Mouse (Mus musculus) heart, adult 9 months (tissue): ENCODE measurements around the gene Nsd1.
"Not testable (repeated sequence)": the region's sequence is repeated elsewhere in the genome, so short reads cannot be mapped to it uniquely, and the experiment has no call there.

Experiments used
- DNase-seq, 2 experiments: peaks; one replicate each; pipeline ENCODE4 v3.0.0; 2022; ENCODE audit warnings: low spot score in 2 of 2

Gene Nsd1

DNA sequence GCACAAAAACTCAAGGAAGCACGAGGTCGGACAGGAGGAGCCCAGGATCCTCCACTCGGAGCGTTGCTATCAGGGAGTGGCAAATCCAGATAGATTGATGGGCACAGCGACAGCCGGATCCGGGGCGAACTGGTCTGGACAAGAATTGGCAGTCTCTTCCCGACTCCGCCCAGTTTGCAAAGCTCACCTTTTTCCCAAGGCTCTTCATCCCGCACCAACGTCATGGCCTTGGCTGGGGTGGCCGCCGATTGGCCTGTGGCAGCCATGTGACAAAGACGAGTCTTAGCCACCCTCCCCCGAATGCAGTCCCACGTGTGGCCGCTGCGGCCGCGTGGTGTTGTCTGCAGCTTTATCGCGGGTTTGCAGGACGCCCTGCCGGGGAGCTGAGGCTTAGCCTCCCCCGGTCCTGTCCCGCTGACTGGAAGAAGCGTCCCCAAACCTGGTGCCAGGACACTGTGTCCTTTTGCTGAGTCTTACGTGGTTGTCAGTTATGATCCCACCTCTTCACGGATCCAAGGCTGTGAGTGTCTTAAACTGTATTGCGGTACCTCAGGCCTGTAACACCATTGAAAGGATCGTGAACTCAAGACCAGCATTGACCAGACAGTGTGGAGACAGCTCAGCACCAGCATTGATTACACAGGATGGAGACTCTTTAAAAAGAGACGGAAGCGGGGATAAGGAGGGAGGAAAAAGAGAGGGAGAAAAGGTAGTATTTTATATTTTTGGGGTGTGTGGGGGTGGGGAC lies 19.3 kb upstream of the Nsd1 start:
- peak; percentile 96 for DNase-seq

DNA sequence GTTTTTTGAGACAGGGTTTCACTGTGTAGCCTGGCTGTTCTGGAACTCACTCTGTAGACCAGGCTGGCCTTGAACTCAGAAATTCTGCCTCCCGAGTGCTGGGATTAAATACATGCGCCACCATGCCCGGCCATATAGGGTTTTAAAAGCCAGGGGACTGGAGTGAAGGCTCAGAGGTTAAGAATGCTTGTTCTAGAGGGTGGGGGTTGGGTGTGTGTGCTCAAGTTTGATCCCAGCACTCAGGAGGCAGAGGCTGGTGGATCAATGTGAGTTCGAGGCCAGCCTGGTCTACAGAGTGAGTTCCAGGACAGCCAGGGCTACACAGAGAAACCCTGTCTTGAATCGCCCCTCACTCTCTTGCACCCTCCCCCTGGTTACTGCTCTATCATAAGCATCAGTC lies 18.0 kb upstream of the Nsd1 start:
- no peak for DNase-seq

- not testable (repeated sequence) for DNase-seq
Observed at GRCm38 (mm10) chr13:55202758-55203157, 6.8 kb upstream of the Nsd1 start.

GRCm38 (mm10) chr13:55203740-55204139 lies 5.8 kb upstream of the Nsd1 start:
- DNase-seq = no peak

DNA sequence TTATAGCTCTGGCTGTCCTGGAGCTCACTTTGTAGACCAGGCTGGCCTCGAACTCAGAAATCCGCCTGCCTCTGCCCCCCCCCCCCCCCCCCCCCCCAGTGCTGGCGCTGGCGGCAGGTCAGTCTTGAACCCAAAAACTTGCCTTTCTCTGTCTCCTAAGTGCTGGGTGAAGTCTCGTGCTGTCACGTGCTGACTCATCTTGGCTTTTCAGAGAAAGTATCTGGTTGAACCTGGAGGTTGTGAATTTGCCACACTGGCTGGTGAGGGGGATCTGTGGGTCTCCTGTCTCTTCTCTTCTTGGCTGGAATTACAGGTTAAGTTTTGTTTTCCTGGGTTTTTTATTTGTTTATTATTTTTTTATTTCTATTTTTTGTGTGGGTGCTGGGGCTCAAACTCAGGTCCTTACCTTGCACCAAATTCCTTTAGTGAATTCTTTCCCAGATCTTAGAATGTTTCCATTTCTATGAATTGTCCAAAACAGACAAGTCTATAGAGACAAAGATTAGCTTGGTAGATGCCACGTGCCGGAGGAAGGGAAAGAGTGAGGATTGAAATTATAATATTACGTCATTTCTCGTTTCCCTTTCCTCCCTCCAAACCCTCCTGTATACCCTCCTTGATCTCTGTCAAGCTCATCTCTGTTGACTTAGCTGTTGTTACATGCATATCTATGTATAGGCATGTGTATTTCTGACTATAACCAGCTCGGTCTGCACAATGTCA lies 4.8 kb upstream of the Nsd1 start:
- DNase-seq = no peak

GRCm38 (mm10) chr13:55205448-55206205 lies 4.0 kb upstream of the Nsd1 start:
- no peak for DNase-seq

GRCm38 (mm10) chr13:55208837-55209648 lies 539 bp upstream of the Nsd1 start:
- DNase-seq = peak; percentile 8 to 19

- DNase-seq = peak; percentile 34 to 85
Observed at GRCm38 (mm10) chr13:55210193-55210970, 800 bp downstream of the Nsd1 start.

GRCm38 (mm10) chr13:55210971-55211220 lies 1.3 kb downstream of the Nsd1 start:
- DNase-seq = no peak

DNA sequence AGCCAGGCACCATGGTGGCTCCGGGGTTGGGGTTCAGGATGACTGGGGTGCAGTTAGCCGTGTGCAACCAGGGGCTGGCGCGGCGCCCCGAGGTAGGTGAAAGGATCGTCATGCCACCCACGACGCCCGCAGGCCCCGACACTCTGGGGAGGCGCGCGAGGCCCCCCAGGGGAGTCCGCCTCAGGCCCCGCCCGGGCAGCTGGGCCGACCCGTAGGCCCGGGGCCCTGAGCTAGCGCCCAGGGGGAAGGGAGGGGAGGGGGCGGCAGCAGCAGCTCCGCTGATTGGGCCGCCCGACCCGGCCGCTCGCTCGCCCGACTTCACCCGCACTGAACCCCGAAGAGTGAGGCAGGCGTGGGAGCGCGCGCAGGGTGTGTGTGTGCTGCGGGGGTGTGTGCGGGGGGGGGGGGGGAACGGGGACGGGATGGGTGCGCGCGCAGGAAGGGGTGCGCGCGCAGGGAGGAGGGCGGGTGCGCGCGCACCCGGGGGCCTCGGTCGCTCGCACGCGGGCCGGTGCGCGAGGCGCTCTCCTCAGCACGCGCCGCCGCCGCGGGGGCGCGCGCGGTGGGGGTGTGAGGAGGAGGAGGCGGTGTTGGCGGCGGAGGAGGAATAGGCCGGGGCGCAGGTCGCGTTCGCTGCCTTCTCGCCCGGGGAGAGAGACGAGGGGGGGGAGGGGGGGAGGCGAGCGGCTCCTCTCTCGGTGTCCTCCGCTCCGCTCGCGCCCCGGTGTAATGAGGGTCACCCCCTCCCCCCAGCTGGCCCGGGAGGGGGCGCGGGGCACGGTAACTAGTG lies 1.8 kb downstream of the Nsd1 start:
- peak; percentile 87 to 89 for DNase-seq

GRCm38 (mm10) chr13:55212011-55212360 lies 2.4 kb downstream of the Nsd1 start:
- DNase-seq = peak; percentile 58 to 61

DNA sequence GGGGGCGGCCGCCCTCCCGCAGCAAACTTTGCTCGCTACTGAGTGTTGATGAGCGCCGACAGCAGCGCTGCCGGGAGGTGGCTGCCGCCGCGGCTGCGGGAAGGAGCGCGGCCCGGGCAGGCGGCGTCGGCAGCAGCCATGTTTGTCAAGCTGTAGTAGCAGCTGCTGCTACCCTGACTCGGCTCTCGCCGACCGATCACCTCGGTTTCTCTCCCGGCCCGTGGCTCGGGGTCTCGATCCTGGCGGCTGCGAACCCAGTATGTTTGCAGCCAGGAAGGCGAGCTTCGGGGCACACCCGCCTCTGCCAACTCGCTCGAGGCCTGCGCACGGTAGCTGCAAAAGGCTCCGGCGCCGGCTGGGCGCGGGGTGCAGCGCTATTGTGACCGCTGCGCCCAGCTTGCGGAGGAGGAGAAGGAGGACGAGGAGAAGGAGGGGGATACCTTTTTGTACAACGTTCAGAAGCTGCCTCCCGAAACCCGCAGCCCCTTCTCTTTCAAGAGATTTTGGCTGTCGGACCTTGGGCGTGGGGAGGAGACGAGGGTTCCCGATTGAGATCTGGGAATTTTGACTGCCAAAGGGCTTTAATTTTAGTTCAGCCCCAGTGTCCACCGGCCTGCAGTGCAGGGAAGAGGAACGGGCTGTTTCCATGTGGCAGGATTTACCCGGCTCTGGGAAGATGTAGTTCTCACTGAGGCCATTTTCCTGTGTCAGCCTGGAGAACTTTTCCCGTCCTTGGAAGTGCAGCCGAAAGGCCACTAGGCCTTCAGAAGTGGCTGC lies 3.0 kb downstream of the Nsd1 start:
- DNase-seq = peak; percentile 59 to 61

GRCm38 (mm10) chr13:55213138-55213806 lies 3.7 kb downstream of the Nsd1 start:
- no peak for DNase-seq

DNA sequence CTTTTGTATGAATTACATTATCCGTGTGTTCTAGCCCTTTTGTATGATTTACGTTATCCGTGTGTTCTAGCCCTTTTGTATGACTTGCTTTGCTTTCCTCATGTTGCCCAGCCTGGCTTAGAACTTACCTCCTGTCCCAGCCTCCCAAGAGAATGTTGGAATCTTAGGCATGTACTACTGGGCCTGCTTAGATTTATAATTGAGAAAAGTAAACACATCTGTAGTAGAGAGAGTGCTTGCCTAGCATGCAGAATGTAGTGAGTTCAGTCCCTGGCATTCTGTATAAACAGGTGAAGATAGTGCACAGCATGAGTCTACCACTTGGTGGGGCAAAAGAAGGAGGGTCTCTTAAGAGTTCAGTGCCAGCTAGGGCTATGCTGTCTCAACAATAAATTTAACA lies 14.8 kb downstream of the Nsd1 start:
- DNase-seq = no peak

GRCm38 (mm10) chr13:55230701-55231100 lies 21.1 kb downstream of the Nsd1 start:
- no peak for DNase-seq

GRCm38 (mm10) chr13:55243205-55243604 lies 33.6 kb downstream of the Nsd1 start:
- DNase-seq = no peak

DNA sequence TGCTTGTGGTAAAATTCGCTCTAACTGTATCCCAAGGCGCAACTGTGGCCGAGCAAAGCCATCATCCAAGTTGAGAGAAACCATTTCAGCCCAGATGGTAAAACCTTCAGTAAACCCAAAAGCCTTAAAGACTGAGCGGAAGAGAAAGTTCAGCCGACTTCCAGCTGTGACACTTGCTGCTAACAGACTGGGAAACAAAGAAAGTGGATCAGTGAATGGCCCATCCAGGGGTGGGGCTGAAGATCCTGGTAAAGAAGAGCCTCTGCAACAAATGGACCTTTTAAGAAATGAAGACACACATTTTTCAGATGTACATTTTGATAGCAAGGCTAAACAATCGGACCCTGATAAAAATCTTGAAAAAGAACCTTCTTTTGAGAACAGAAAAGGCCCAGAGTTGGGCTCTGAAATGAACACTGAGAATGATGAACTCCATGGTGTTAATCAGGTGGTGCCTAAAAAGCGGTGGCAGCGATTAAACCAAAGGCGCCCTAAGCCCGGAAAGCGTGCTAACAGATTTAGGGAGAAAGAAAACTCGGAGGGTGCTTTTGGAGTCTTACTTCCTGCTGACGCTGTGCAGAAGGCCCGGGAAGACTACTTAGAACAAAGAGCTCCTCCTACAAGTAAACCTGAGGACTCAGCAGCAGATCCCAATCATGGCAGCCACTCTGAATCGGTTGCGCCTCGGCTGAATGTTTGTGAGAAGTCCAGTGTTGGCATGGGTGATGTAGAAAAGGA lies 37.9 kb downstream of the Nsd1 start:
- DNase-seq = no peak

DNA sequence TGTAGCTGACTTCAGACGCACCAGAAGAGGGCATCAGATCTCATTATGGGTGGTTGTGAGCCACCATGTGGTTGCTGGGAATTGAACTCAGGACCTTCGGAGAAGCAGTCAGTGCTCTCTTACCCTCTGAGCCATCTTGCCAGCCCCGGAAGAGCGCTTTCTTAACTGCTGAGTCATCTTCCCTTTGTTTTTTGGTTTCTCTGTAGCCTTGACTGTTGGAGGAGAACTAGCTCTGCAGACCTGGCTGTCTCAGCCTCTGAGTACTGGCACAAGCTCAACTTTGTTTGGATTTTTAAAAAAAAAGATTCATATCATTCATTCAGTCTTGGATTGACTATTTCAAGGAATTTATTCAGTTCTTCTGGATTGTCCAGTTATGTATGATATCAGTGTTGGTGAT lies 39.7 kb downstream of the Nsd1 start:
- no peak for DNase-seq
